Mouse (Mus musculus): Measurements from ENCODE around the gene Drc1.

Gene Drc1

GRCm38 (mm10) chr5:30287106-30287882, 6.1 kb downstream of the Drc1 start:
- DNase-seq, result no peak

GRCm38 (mm10) chr5:30340815-30341214, 59.6 kb downstream of the Drc1 start:
- no peak for DNase-seq

GRCm38 (mm10) chr5:30341601-30342365, 60.6 kb downstream of the Drc1 start:
- peak; percentile 34 for DNase-seq

GRCm38 (mm10) chr5:30342601-30343015, 61.4 kb downstream of the Drc1 start:
- DNase-seq, result peak; percentile 68

GRCm38 (mm10) chr5:30343107-30343506, 61.9 kb downstream of the Drc1 start:
- peak; percentile 71 for DNase-seq

- DNase-seq, result no peak
Measured at GRCm38 (mm10) chr5:30343886-30344285, 62.7 kb downstream of the Drc1 start.

- no peak for DNase-seq
Measured at GRCm38 (mm10) chr5:30353605-30354004, 72.4 kb downstream of the Drc1 start.

GRCm38 (mm10) chr5:30355114-30355513, 73.9 kb downstream of the Drc1 start:
- no peak for DNase-seq

- DNase-seq, result no peak
Measured at GRCm38 (mm10) chr5:30355559-30356159, 74.5 kb downstream of the Drc1 start.

- no peak for DNase-seq
Measured at GRCm38 (mm10) chr5:30356647-30357046, 75.5 kb downstream of the Drc1 start.

- DNase-seq, result no peak
Measured at GRCm38 (mm10) chr5:30358436-30359099, 77.4 kb downstream of the Drc1 start.

- no peak for DNase-seq
Measured at GRCm38 (mm10) chr5:30367405-30367804, 86.2 kb downstream of the Drc1 start.

GRCm38 (mm10) chr5:30369426-30369825, 88.2 kb downstream of the Drc1 start:
- peak; percentile 51 for DNase-seq

GRCm38 (mm10) chr5:30382876-30383275, 101.7 kb downstream of the Drc1 start:
- DNase-seq, result no peak

GRCm38 (mm10) chr5:30387726-30388125, 106.5 kb downstream of the Drc1 start:
- DNase-seq, result no peak

- no peak for DNase-seq
Measured at GRCm38 (mm10) chr5:30389836-30390235, 108.6 kb downstream of the Drc1 start.

GRCm38 (mm10) chr5:30391473-30391872, 110.3 kb downstream of the Drc1 start:
- DNase-seq, result peak; percentile 52

GRCm38 (mm10) chr5:30400521-30400920, 119.3 kb downstream of the Drc1 start:
- DNase-seq, result no peak

GRCm38 (mm10) chr5:30401165-30401564, 120.0 kb downstream of the Drc1 start:
- peak; percentile 24 for DNase-seq

- DNase-seq, result no peak
Measured at GRCm38 (mm10) chr5:30406876-30407275, 125.7 kb downstream of the Drc1 start.

- no peak for DNase-seq
Measured at GRCm38 (mm10) chr5:30411524-30411923, 130.3 kb downstream of the Drc1 start.

- no peak for DNase-seq
Measured at GRCm38 (mm10) chr5:30415381-30415780, 134.2 kb downstream of the Drc1 start.

- DNase-seq, result no peak
Measured at GRCm38 (mm10) chr5:30415876-30416275, 134.7 kb downstream of the Drc1 start.
